In the genomic region with DNA sequence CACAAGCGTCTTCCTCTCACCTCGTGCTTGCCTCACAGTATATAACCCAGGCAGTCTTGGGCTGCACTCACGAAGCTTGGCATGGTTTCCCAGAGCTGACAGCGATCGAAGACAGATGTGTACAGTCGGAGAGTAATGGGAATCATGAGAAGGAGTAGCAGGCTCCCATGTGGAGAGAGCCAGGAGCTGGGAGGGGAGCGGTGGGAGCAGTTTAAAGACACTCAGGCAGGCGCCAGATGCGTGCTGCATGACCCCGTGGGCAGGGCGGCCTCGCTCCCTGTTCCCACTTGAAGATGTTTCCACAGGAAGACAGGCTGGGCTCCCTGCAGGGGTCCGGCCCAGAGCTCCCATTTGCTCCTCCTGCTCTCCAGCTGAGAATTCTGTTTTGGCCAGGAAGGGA, we compare ENCODE assay signal across 8 mouse cellular contexts. TPM values are rescaled to one million over a fixed set of nuclear protein-coding genes. Genes with fewer than 3 reads are reported as not detected.
DNase-seq lines count a peak whose midpoint lies in the region; ATAC-seq and TF ChIP-seq lines count a peak whose summit lies in the region.
"Had no signal": no experiment of that assay in that cellular context is flagged by ENCODE, and none has a peak within 500 bp of the region (broad histone marks: within the 10 kb centered on the region; RNA-seq: fewer than 3 reads in every experiment).

No protein-coding gene starts in this region.

- ATAC-seq in heart, embryonic 16.5 days (replicated peaks; ENCODE audit: extremely low read depth, insufficient read depth, low FRiP score): peak; percentile 64
- peak; percentile 84; the same call in 1 of the 2 replicates for ATAC-seq in limb, embryonic 13.5 days (ENCODE audit: low FRiP score, low read depth)
- ATAC-seq in hindbrain, embryonic 11.5 days (ENCODE audit: low FRiP score): no peak

- H3K9me3 ChIP-seq in heart, embryonic 16.5 days (replicated peaks; ENCODE audit: control insufficient read depth, low read length): no peaks in the 10 kb centered on the region
- H3K9me3 ChIP-seq in limb, embryonic 13.5 days: no peaks in the 10 kb centered on the region
- H3K9me3 ChIP-seq in hindbrain, embryonic 11.5 days (ENCODE audit: control insufficient read depth, low read length): no peaks in the 10 kb centered on the region
- H3K9me3 ChIP-seq: neural tube, embryonic 12.5 days had no signal

- no peaks in the 10 kb centered on the region for H3K27me3 ChIP-seq in heart, embryonic 16.5 days (ENCODE audit: control insufficient read depth, insufficient read depth, low read length)
- no peaks in the 10 kb centered on the region for H3K27me3 ChIP-seq in limb, embryonic 13.5 days
- H3K27me3 ChIP-seq in hindbrain, embryonic 11.5 days (ENCODE audit: control insufficient read depth, insufficient read depth, low read length): no peaks in the 10 kb centered on the region
- H3K27me3 ChIP-seq: neural tube, embryonic 12.5 days had no signal

- H3K9ac ChIP-seq in heart, embryonic 16.5 days (ENCODE audit: low read length): peak overlapping the region; percentile 50
- H3K9ac ChIP-seq in limb, embryonic 13.5 days: no peak overlapping the region
- H3K9ac ChIP-seq in hindbrain, embryonic 11.5 days (ENCODE audit: low read depth, low read length): no peak overlapping the region
- H3K9ac ChIP-seq: neural tube, embryonic 12.5 days had no signal

- DNase-seq in NIH3T3 (ENCODE audit: low read depth): peak; percentile 81
- DNase-seq in brain, embryonic 14.5 days (ENCODE audit: low read depth): peak; percentile 23
- DNase-seq in frontal cortex, adult 2 months (ENCODE audit: extremely low spot score in 1 of 2, low spot score in 1 of 2): no peak
- DNase-seq in right cerebral cortex, adult 18-20 months: no peak
- DNase-seq in hindbrain, embryonic 11.5 days (ENCODE audit: low spot score): no peak

- peaks cover 39% of the 10 kb centered on the region for H3K4me1 ChIP-seq in heart, embryonic 16.5 days (ENCODE audit: control insufficient read depth, insufficient read depth, low read length)
- H3K4me1 ChIP-seq in limb, embryonic 13.5 days: peaks cover 46% of the 10 kb centered on the region
- H3K4me1 ChIP-seq in hindbrain, embryonic 11.5 days (replicated peaks; ENCODE audit: control insufficient read depth, insufficient read depth, low read length): no peaks in the 10 kb centered on the region
- H3K4me1 ChIP-seq: neural tube, embryonic 12.5 days had no signal

- H3K27ac ChIP-seq in heart, embryonic 16.5 days (ENCODE audit: low read length): peak overlapping the region; percentile 71
- H3K27ac ChIP-seq in limb, embryonic 13.5 days: 0 out of 2 replicates have a peak overlapping the region, but pooled peaks have one; percentile 23
- H3K27ac ChIP-seq in hindbrain, embryonic 11.5 days (ENCODE audit: low read depth, low read length): no peak overlapping the region
- H3K27ac ChIP-seq: neural tube, embryonic 12.5 days had no signal

- TF ChIP-seq POLR2A in brain, embryonic 14.5 days (IDR thresholded peaks at IDR 0.05; ENCODE audit: borderline replicate concordance, extremely low read depth, insufficient read depth, insufficient read length, poor library complexity, severe bottlenecking): no peak

- peak overlapping the region; percentile 50 for H3K4me2 ChIP-seq in heart, embryonic 16.5 days (ENCODE audit: low read depth, low read length)
- no peak overlapping the region for H3K4me2 ChIP-seq in limb, embryonic 13.5 days (replicated peaks)
- H3K4me2 ChIP-seq in hindbrain, embryonic 11.5 days (replicated peaks; ENCODE audit: low read depth, low read length): no peak overlapping the region
- H3K4me2 ChIP-seq: neural tube, embryonic 12.5 days had no signal

- no peak for TF ChIP-seq CTCF in brain, embryonic 14.5 days (IDR thresholded peaks at IDR 0.05; ENCODE audit: borderline replicate concordance, extremely low read depth, insufficient read depth, insufficient read length)

- WGBS in heart, embryonic 16.5 days: 20% methylated on average over 13 of the region's 13 CpGs
- 28% methylated on average over 13 of the region's 13 CpGs for WGBS in limb, embryonic 13.5 days
- WGBS in hindbrain, embryonic 11.5 days: 63% methylated on average over 13 of the region's 13 CpGs

- 0 out of 2 replicates have a peak overlapping the region, but pooled peaks have one; percentile 5 for H3K4me3 ChIP-seq in heart, embryonic 16.5 days (ENCODE audit: low read length)
- no peak overlapping the region for H3K4me3 ChIP-seq in limb, embryonic 13.5 days
- H3K4me3 ChIP-seq in hindbrain, embryonic 11.5 days (ENCODE audit: low read depth, low read length): no peak overlapping the region
- H3K4me3 ChIP-seq: neural tube, embryonic 12.5 days had no signal

- no peaks in the 10 kb centered on the region for H3K36me3 ChIP-seq in heart, embryonic 16.5 days (ENCODE audit: control insufficient read depth, insufficient read depth)
- peaks cover 11% of the 10 kb centered on the region for H3K36me3 ChIP-seq in limb, embryonic 13.5 days
- no peaks in the 10 kb centered on the region for H3K36me3 ChIP-seq in hindbrain, embryonic 11.5 days (ENCODE audit: control insufficient read depth, insufficient read depth, low read length)
- H3K36me3 ChIP-seq: neural tube, embryonic 12.5 days had no signal

RNA-seq across cellular contexts. Expression of gene Ntf3, which starts 25.2 kb away (rescaled TPM):
- 1.3 and 2.2 TPM in 2 replicates for polyA plus RNA-seq in brain, embryonic 14.5 days (2012; rRNA removed)
- 6.6 and 8.3 TPM in 2 replicates for polyA plus RNA-seq in heart, embryonic 16.5 days (2015; fragmentation: Nextera tagmentation; extraction: Ambion mirVana)
- polyA plus RNA-seq in limb, embryonic 13.5 days (2015; fragmentation: Nextera tagmentation; extraction: Ambion mirVana): 23.3 and 26.2 TPM in 2 replicates
- polyA plus RNA-seq in frontal cortex, adult 2 months (2012; rRNA removed): 0.76 and 1.5 TPM in 2 replicates
- 4.5 and 5.8 TPM in 2 replicates for polyA plus RNA-seq in hindbrain, embryonic 11.5 days (2014; fragmentation: Nextera tagmentation; extraction: Ambion mirVana)

Comparison
In these comparisons a context has a peak if more than half of its experiments do, and no peak if none do; other contexts are left out.
1. DNase-seq: peak in NIH3T3 (single experiment) and brain, embryonic 14.5 days (single experiment); none in frontal cortex, adult 2 months (0 of 2), right cerebral cortex, adult 18-20 months (single experiment) and hindbrain, embryonic 11.5 days (single experiment).